Mouse (Mus musculus) embryonic facial prominence, embryonic 11.5 days (tissue): ENCODE data around the gene Glt1d1. TPM values are rescaled to one million over a fixed set of nuclear protein-coding genes. Genes with fewer than 3 reads are reported as not detected.
A peak's percentile ranks its signal among the peaks of the same experiment; 100 is the strongest.

ENCODE experiments used
- ATAC-seq: fragments of 200-750 bp; cut with Nextera tagmentation; replicated peaks from 2 replicates; pipeline ENCODE4 v1.8.0; 2017; ENCODE audit warnings: low read depth; ENCODE audit not compliant: insufficient number of reproducible peaks, low FRiP score, low TSS enrichment
- DNase-seq: peaks from one replicate; pipeline ENCODE4 v3.0.0-alpha.2; 2015; ENCODE audit warnings: low spot score
- H3K27ac ChIP-seq: fragments of 300-500 bp; sonication (generic); replicated peaks from 2 replicates; pipeline ENCODE4 v1.5.1; 2014; ENCODE audit warnings: mild to moderate bottlenecking, low read depth, low read length, control low read depth
- H3K27me3 ChIP-seq: fragments of 300-500 bp; sonication (generic); 2 replicates; pipeline ENCODE4 v1.6.1; 2014; ENCODE audit warnings: mild to moderate bottlenecking, low read length, moderate library complexity, mixed read lengths; ENCODE audit not compliant: control insufficient read depth, insufficient read depth
- H3K36me3 ChIP-seq: fragments of 300-500 bp; sonication (generic); replicated peaks from 2 replicates; pipeline ENCODE4 v1.6.1; 2014; ENCODE audit warnings: low read depth, mild to moderate bottlenecking, low read length, moderate library complexity, mixed read lengths; ENCODE audit not compliant: control insufficient read depth, insufficient read depth
- H3K4me1 ChIP-seq: fragments of 300-500 bp; sonication (generic); 2 replicates; pipeline ENCODE4 v1.6.1; 2014; ENCODE audit warnings: low read length, mixed read lengths; ENCODE audit not compliant: control insufficient read depth, insufficient read depth
- H3K4me2 ChIP-seq: fragments of 300-500 bp; sonication (generic); 2 replicates; pipeline ENCODE4 v1.6.1; 2014; ENCODE audit warnings: low read depth, mild to moderate bottlenecking, control low read depth, low read length, moderate library complexity
- H3K4me3 ChIP-seq: fragments of 300-500 bp; sonication (generic); 2 replicates; pipeline ENCODE4 v1.5.1; 2014; ENCODE audit warnings: low read depth, low read length, control low read depth
- H3K9ac ChIP-seq: fragments of 300-500 bp; sonication (generic); replicated peaks from 2 replicates; pipeline ENCODE4 v1.6.1; 2014; ENCODE audit warnings: mild to moderate bottlenecking, control low read depth, low read length
- H3K9me3 ChIP-seq: fragments of 300-500 bp; sonication (generic); replicated peaks from 2 replicates; pipeline ENCODE4 v1.6.1; 2016; ENCODE audit warnings: mild to moderate bottlenecking, low read length, inconsistent platforms, mixed read lengths; ENCODE audit not compliant: control insufficient read depth
- WGBS: fragments of 180-500 bp; shearing (Covaris S2); extraction: QIAGEN DNeasy Blood & Tissue Kit; methylation state at CpG from one replicate; pipeline ENCODE4 v1.1.7; 2014; 5-methylcytosine and 5-hydroxymethylcytosine counted together
- polyA plus RNA-seq: library from polyadenylated mRNA; unstranded; fragments of >200 nt; fragmentation: Nextera tagmentation; extraction: Ambion mirVana; gene quantifications from 2 replicates; pipeline ENCODE4 v1.2.1, GENCODE M21; 2014

The Glt1d1 gene
- polyA plus RNA-seq, 1 experiment from 2014 or later = 1.3 TPM

DNA sequence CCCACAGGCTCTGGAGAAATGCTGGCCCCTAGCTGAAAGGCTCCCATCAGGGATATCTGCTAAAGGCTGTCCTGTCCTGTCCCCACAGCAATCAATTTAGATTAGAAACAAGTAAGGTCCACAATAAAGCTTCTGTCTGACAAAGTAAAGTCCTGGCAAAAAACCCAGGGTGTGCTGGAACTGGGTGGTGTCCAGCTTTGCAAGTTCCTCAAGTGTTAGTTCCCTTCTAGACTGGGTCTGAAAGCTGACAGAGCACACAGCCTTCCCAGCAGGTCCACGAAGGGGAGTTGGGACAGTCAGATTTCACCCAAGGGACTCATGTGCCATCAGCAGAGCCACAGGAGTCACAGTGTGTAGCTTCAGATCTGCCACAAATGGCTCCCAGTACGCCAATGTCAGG, 24.6 kb upstream of the Glt1d1 start:
- peaks cover 5% of the 10 kb centered on the region for H3K36me3 ChIP-seq
- H3K9me3 ChIP-seq = no peaks in the 10 kb centered on the region
- no peak for DNase-seq
- H3K4me1 ChIP-seq = no peaks in the 10 kb centered on the region
- H3K9ac ChIP-seq = no peak overlapping the region
- no peak overlapping the region for H3K4me2 ChIP-seq
- H3K27ac ChIP-seq = no peak overlapping the region
- ATAC-seq = no peak
- no peaks in the 10 kb centered on the region for H3K27me3 ChIP-seq
- WGBS = 98% methylated on average over 2 of the region's 2 CpGs
- no peak overlapping the region for H3K4me3 ChIP-seq

GRCm38 (mm10) chr5:127609191-127609714, 22.8 kb upstream of the Glt1d1 start:
- H3K36me3 ChIP-seq = no peaks in the 10 kb centered on the region; the same call in none of the 2 replicates
- H3K9me3 ChIP-seq = no peaks in the 10 kb centered on the region
- no peak overlapping the region for H3K9ac ChIP-seq
- no peak overlapping the region for H3K4me2 ChIP-seq
- no peaks in the 10 kb centered on the region for H3K4me1 ChIP-seq
- no peaks in the 10 kb centered on the region for H3K27me3 ChIP-seq
- WGBS = 81% methylated on average over 7 of the region's 7 CpGs
- no peak overlapping the region for H3K4me3 ChIP-seq
- ATAC-seq = no peak
- no peak overlapping the region for H3K27ac ChIP-seq
- DNase-seq = no peak

- H3K27ac ChIP-seq = no peak overlapping the region
- H3K4me3 ChIP-seq = no peak overlapping the region
- H3K4me1 ChIP-seq = no peaks in the 10 kb centered on the region; the same call in none of the 2 replicates
- no peak for ATAC-seq
- no peaks in the 10 kb centered on the region; the same call in 1 of the 2 replicates for H3K36me3 ChIP-seq
- WGBS = 86% methylated on average over 6 of the region's 6 CpGs
- no peak for DNase-seq
- H3K9me3 ChIP-seq = no peaks in the 10 kb centered on the region
- H3K27me3 ChIP-seq = no peaks in the 10 kb centered on the region
- no peak overlapping the region for H3K4me2 ChIP-seq
- H3K9ac ChIP-seq = no peak overlapping the region
These were observed 21.1 kb upstream of the Glt1d1 start for GRCm38 (mm10) chr5:127610787-127611509.

GRCm38 (mm10) chr5:127611881-127612280, 20.2 kb upstream of the Glt1d1 start:
- Histone ChIP-seq H3K4me3 (no peak overlapping the region), H3K9me3 (no peaks in the 10 kb centered on the region), H3K27me3 (no peaks in the 10 kb centered on the region), H3K27ac (no peak overlapping the region), H3K4me1 (no peaks in the 10 kb centered on the region; the same call in none of the 2 replicates), H3K4me2 (no peak overlapping the region), H3K36me3 (no peaks in the 10 kb centered on the region; the same call in 1 of the 2 replicates), H3K9ac (no peak overlapping the region)
- ATAC-seq (no peak), DNase-seq (no peak)
- WGBS = 91% methylated on average over 1 of the region's 1 CpGs

DNA sequence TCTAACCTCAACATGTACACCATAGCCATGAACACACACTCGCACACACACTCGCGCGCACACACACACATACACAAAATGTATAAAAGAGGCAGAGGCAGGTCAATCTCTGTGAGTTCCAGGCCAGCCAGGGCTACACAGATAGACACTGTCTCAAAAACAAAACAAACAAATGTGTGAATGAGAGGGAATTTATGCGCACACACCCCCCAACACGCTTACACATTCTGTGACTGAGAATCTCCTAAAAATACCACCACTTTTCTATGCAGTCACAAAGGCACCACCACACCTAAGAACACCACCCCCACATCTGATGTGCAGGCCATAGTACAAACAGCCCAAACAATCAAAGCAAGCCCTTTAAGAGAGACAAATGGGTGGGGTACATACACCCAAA, 19.7 kb upstream of the Glt1d1 start:
- Histone ChIP-seq H3K4me3 (no peak overlapping the region), H3K36me3 (no peaks in the 10 kb centered on the region; the same call in 1 of the 2 replicates), H3K4me2 (no peak overlapping the region), H3K27me3 (no peaks in the 10 kb centered on the region), H3K27ac (no peak overlapping the region), H3K9ac (no peak overlapping the region), H3K4me1 (no peaks in the 10 kb centered on the region; the same call in none of the 2 replicates), H3K9me3 (no peaks in the 10 kb centered on the region)
- DNase-seq (no peak), ATAC-seq (no peak)
- WGBS = 95% methylated on average over 6 of the region's 6 CpGs

- Histone ChIP-seq H3K36me3 (no peaks in the 10 kb centered on the region), H3K4me1 (no peaks in the 10 kb centered on the region; the same call in none of the 2 replicates), H3K4me2 (peak overlapping the region; percentile 90), H3K27me3 (no peaks in the 10 kb centered on the region), H3K9ac (no peak overlapping the region; the same call in 1 of the 2 replicates), H3K27ac (no peak overlapping the region), H3K9me3 (no peaks in the 10 kb centered on the region), H3K4me3 (peak overlapping the region; percentile 95; the same call in 1 of the 2 replicates)
- DNase-seq = no peak
- no peak for ATAC-seq
- 84% methylated on average over 3 of the region's 3 CpGs for WGBS
These were observed 16.6 kb upstream of the Glt1d1 start for GRCm38 (mm10) chr5:127615459-127615858.

GRCm38 (mm10) chr5:127616151-127616550, 15.9 kb upstream of the Glt1d1 start:
- H3K9ac ChIP-seq = peak overlapping the region; percentile 98
- no peak overlapping the region for H3K27ac ChIP-seq
- H3K4me2 ChIP-seq = peak overlapping the region; percentile 90
- ATAC-seq = no peak
- WGBS = 16% methylated on average over 5 of the region's 5 CpGs
- DNase-seq = no peak
- H3K36me3 ChIP-seq = no peaks in the 10 kb centered on the region
- peak overlapping the region; percentile 95 for H3K4me3 ChIP-seq
- no peaks in the 10 kb centered on the region for H3K9me3 ChIP-seq
- H3K27me3 ChIP-seq = no peaks in the 10 kb centered on the region
- H3K4me1 ChIP-seq = no peaks in the 10 kb centered on the region; the same call in none of the 2 replicates
